Mouse (Mus musculus) adrenal gland, postnatal 4 days (tissue): Measurements from ENCODE around the gene D6Wsu163e. TPM values are rescaled to one million over a fixed set of nuclear protein-coding genes. Genes with fewer than 3 reads are reported as not detected.

Experiments used
- DNase-seq, 2 experiments: peaks; one replicate each; pipeline ENCODE4 v3.0.0; 2021 to 2022; ENCODE audit warnings: low spot score in 2 of 2, mixed read lengths in 2 of 2
- total RNA-seq, 2 experiments: library from RNA; stranded (reverse); gene quantifications; 2 replicates each; pipeline ENCODE4 v1.2.3; 2021

Gene D6Wsu163e
- total RNA-seq, 2 experiments from 2014 or later = 20.6 to 23.3 TPM

DNA sequence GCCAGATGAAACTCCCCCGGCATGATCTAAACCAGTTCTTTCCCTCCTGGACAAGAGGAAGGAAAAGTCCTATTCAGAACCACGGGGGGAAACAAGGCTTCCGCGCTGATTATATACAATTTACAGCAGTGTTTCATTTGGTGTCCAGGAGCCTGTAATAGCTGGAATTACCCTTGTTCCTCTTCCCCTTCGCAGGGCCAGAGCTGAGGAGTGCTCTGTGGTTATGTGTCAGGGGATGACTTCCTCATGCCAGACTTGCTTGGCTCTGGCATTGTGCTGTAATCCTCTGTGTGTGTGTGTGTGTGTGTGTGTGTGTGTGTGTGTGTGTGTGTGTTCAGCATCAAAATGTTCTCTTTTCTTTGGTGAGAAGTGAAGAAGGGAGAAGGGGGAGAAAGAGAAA is 56.6 kb downstream of the D6Wsu163e start:
- no peak for DNase-seq

DNA sequence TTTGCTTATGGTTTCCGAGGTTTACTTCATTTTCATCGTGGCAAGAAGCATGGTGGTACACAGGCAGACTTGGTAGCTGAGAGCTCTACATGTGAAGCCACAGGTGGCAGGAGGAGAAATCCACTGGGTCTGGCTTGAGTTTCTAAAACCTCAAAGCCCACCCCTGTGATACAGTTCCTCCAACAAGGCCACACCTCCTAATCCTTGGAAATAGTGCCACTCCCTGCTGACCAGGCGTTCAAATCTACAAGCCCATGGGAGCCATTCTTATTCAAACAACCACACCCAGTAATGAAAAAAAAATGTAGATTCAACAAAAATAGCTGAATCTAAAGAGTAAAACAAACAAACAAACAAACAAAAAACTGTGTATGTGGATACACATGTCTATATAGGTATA is 65.9 kb downstream of the D6Wsu163e start:
- no peak for DNase-seq

GRCm38 (mm10) chr6:127006551-127006950 is 66.8 kb downstream of the D6Wsu163e start:
- DNase-seq = no peak

GRCm38 (mm10) chr6:127010021-127010420 is 70.3 kb downstream of the D6Wsu163e start:
- no peak for DNase-seq

GRCm38 (mm10) chr6:127011947-127012535 is 72.3 kb downstream of the D6Wsu163e start:
- no peak for DNase-seq

- DNase-seq = no peak
These were observed 75.4 kb downstream of the D6Wsu163e start, which contains the start of gene Fgf6 for GRCm38 (mm10) chr6:127014906-127015770. Gene Fgf6, plus strand, starts transcription at chr6:127015586.

- no peak for DNase-seq
These were observed 79.5 kb downstream of the D6Wsu163e start for GRCm38 (mm10) chr6:127019254-127019653.

GRCm38 (mm10) chr6:127020431-127020830 is 80.7 kb downstream of the D6Wsu163e start:
- DNase-seq = no peak

GRCm38 (mm10) chr6:127024836-127025235 is 85.1 kb downstream of the D6Wsu163e start:
- no peak for DNase-seq

Other genes with a start within 250 kb of the D6Wsu163e start
- gene Kcna6, start 199.3 kb upstream of the D6Wsu163e start, total RNA-seq = 1 to 10 TPM; 7.3 to 7.6 TPM
- gene Ndufa9, start 90.8 kb upstream of the D6Wsu163e start, total RNA-seq = 100 to 1,000 TPM; 176 to 196 TPM
- gene Akap3, start 86.9 kb upstream of the D6Wsu163e start, total RNA-seq = not detected
- gene Dyrk4, start 18.1 kb upstream of the D6Wsu163e start, total RNA-seq = not detected
- gene Rad51ap1, start 375 bp upstream of the D6Wsu163e start, total RNA-seq = 10 to 100 TPM; 18.5 to 19.7 TPM
- gene Fgf6, start 75.6 kb downstream of the D6Wsu163e start, total RNA-seq = under 1 TPM; 0.11 to 0.68 TPM
- gene Fgf23, start 132.9 kb downstream of the D6Wsu163e start, total RNA-seq = not detected
- 10 to 100 TPM; 13.5 to 13.7 TPM for gene Tigar, start 169.6 kb downstream of the D6Wsu163e start, total RNA-seq
- gene Ccnd2, start 212.2 kb downstream of the D6Wsu163e start, total RNA-seq = 100 to 1,000 TPM; 267 to 278 TPM